10 mouse cellular contexts compared by ENCODE assay signal in genomic region chr19:24278859-24279258, GRCm38 (mm10). TPM values are rescaled to one million over a fixed set of nuclear protein-coding genes. Genes with fewer than 3 reads are reported as not detected.
DNase-seq lines count a peak whose midpoint lies in the region; ATAC-seq and TF ChIP-seq lines count a peak whose summit lies in the region.
"Had no signal": no experiment of that assay in that cellular context is flagged by ENCODE, and none has a peak within 500 bp of the region (broad histone marks: within the 10 kb centered on the region; RNA-seq: fewer than 3 reads in every experiment).

No protein-coding gene starts in this region.

- H3K4me1 ChIP-seq in erythroblast, embryonic 14.5 days (ENCODE audit: control insufficient read depth), result peaks cover 78% of the 10 kb centered on the region
- peaks cover 5% of the 10 kb centered on the region for H3K4me1 ChIP-seq in limb, embryonic 14.5 days (ENCODE audit: control insufficient read depth, insufficient read depth, low read length)
- H3K4me1 ChIP-seq in stomach, postnatal 0 days (replicated peaks; ENCODE audit: control insufficient read depth, insufficient read depth), result no peaks in the 10 kb centered on the region

- TF ChIP-seq CTCF in stomach, postnatal 0 days (IDR thresholded peaks at IDR 0.05; ENCODE audit: low read depth), result no peak

- peak overlapping the region; percentile 83 for H3K4me3 ChIP-seq in erythroblast, embryonic 14.5 days (replicated peaks)
- peak overlapping the region; percentile 71; the same call in 1 of the 2 replicates for H3K4me3 ChIP-seq in limb, embryonic 14.5 days (replicated peaks; ENCODE audit: low read length)
- H3K4me3 ChIP-seq in stomach, postnatal 0 days (ENCODE audit: low read depth, low read length), result no peak overlapping the region

- H3K27me3 ChIP-seq in erythroblast, embryonic 14.5 days (ENCODE audit: control insufficient read depth), result no peaks in the 10 kb centered on the region
- H3K27me3 ChIP-seq in limb, embryonic 14.5 days (ENCODE audit: control insufficient read depth, insufficient read depth, low read length), result no peaks in the 10 kb centered on the region
- H3K27me3 ChIP-seq in stomach, postnatal 0 days (ENCODE audit: control insufficient read depth, insufficient read depth, low read length), result no peaks in the 10 kb centered on the region

- 81% methylated on average over 15 of the region's 15 CpGs for WGBS in limb, embryonic 14.5 days
- 84% methylated on average over 15 of the region's 15 CpGs for WGBS in stomach, postnatal 0 days

- H3K4me2 ChIP-seq in limb, embryonic 14.5 days (replicated peaks; ENCODE audit: low read depth, low read length, severe bottlenecking), result peak overlapping the region; percentile 93
- H3K4me2 ChIP-seq in stomach, postnatal 0 days (replicated peaks; ENCODE audit: low read depth), result peak overlapping the region; percentile 90; the same call in 1 of the 2 replicates

- no peak for TF ChIP-seq EP300 in stomach, postnatal 0 days (optimal IDR thresholded peaks at IDR 0.05)

- peaks cover 6% of the 10 kb centered on the region for H3K9me3 ChIP-seq in erythroblast, embryonic 14.5 days (ENCODE audit: control insufficient read depth, low read length)
- H3K9me3 ChIP-seq in limb, embryonic 14.5 days (ENCODE audit: control insufficient read depth, low read length), result no peaks in the 10 kb centered on the region
- H3K9me3 ChIP-seq in stomach, postnatal 0 days (ENCODE audit: control insufficient read depth, low read length), result no peaks in the 10 kb centered on the region

- peak; percentile 53 to 59 for DNase-seq in spleen, postnatal 10 days (ENCODE audit: low spot score in 2 of 2)
- no peak for DNase-seq in spleen, adult 12 weeks (ENCODE audit: low spot score)
- DNase-seq in limb, embryonic 14.5 days (ENCODE audit: low spot score), result no peak
- DNase-seq in stomach, postnatal 0 days (ENCODE audit: low spot score), result no peak
- no peak for DNase-seq in ovary, postnatal 14 days (ENCODE audit: low spot score)
- DNase-seq in urinary bladder, postnatal 10 days (ENCODE audit: low spot score), result no peak
- DNase-seq: lung, adult 2 months; spleen, adult 18-20 months had no signal

- H3K36me3 ChIP-seq in erythroblast, embryonic 14.5 days (ENCODE audit: control insufficient read depth), result peaks cover 46% of the 10 kb centered on the region
- H3K36me3 ChIP-seq in limb, embryonic 14.5 days (ENCODE audit: control insufficient read depth, insufficient read depth, low read length), result peaks cover 9% of the 10 kb centered on the region
- H3K36me3 ChIP-seq in stomach, postnatal 0 days (ENCODE audit: control insufficient read depth, insufficient read depth, low read length), result no peaks in the 10 kb centered on the region

- ATAC-seq in erythroblast, adult 5-6 weeks (replicated peaks; ENCODE audit: low FRiP score, poor library complexity, severe bottlenecking), result no peak
- no peak for ATAC-seq in limb, embryonic 14.5 days (ENCODE audit: low FRiP score, low read depth)
- no peak for ATAC-seq in stomach, postnatal 0 days (ENCODE audit: low FRiP score, low TSS enrichment)

- TF ChIP-seq POLR2A in limb, embryonic 14.5 days (IDR thresholded peaks at IDR 0.05; ENCODE audit: borderline replicate concordance, extremely low read depth, insufficient read depth, insufficient read length), result no peak

- peak overlapping the region; percentile 83; the same call in 1 of the 2 replicates for H3K9ac ChIP-seq in limb, embryonic 14.5 days (ENCODE audit: low read depth, low read length, severe bottlenecking)
- no peak overlapping the region for H3K9ac ChIP-seq in stomach, postnatal 0 days (ENCODE audit: low read length)

- H3K27ac ChIP-seq in limb, embryonic 14.5 days (replicated peaks; ENCODE audit: low read depth, low read length), result no peak overlapping the region
- H3K27ac ChIP-seq in stomach, postnatal 0 days (replicated peaks), result no peak overlapping the region

RNA-seq across cellular contexts. Expression of gene Fxn, which starts 1.5 kb away (rescaled TPM):
- 17.1 and 17.5 TPM in 2 replicates for polyA plus RNA-seq in erythroblast, embryonic 14.5 days (2012)
- total RNA-seq in erythroblast, adult 5-6 weeks (2015; ENCODE audit: low replicate concordance), result 10.7 and 19.2 TPM in 2 replicates
- 3.0 and 5.7 TPM in 2 replicates for total RNA-seq in erythroblast, adult 5-6 weeks (2017; ENCODE audit: low replicate concordance)
- polyA plus RNA-seq in limb, embryonic 14.5 days (2012; rRNA removed), result 23.4 and 24.1 TPM in 2 replicates
- polyA plus RNA-seq in limb, embryonic 14.5 days (2014; fragmentation: Nextera tagmentation; extraction: Ambion mirVana), result 41.2 and 43.5 TPM in 2 replicates
- 26.0 and 27.8 TPM in 2 replicates for polyA plus RNA-seq in stomach, postnatal 0 days (2015; fragmentation: Nextera tagmentation; extraction: Ambion mirVana)

RNA-seq across cellular contexts. Expression of gene Tjp2, which starts 54.0 kb away (rescaled TPM):
- 0.07 and 0.12 TPM in 2 replicates for polyA plus RNA-seq in erythroblast, embryonic 14.5 days (2012)
- not detected in 2 replicates for total RNA-seq in erythroblast, adult 5-6 weeks (2015; ENCODE audit: low replicate concordance)
- 0.17 and 0.98 TPM in 2 replicates for total RNA-seq in erythroblast, adult 5-6 weeks (2017; ENCODE audit: low replicate concordance)
- polyA plus RNA-seq in limb, embryonic 14.5 days (2012; rRNA removed), result 9.9 and 12.1 TPM in 2 replicates
- 14.9 and 17.2 TPM in 2 replicates for polyA plus RNA-seq in limb, embryonic 14.5 days (2014; fragmentation: Nextera tagmentation; extraction: Ambion mirVana)
- 18.3 and 20.6 TPM in 2 replicates for polyA plus RNA-seq in stomach, postnatal 0 days (2015; fragmentation: Nextera tagmentation; extraction: Ambion mirVana)

Comparison
In these comparisons a context has a peak if more than half of its experiments do, and no peak if none do; other contexts are left out.
1. DNase-seq: peak in spleen, postnatal 10 days (2 of 2); none in spleen, adult 12 weeks (single experiment), limb, embryonic 14.5 days (single experiment), stomach, postnatal 0 days (single experiment), ovary, postnatal 14 days (single experiment) and urinary bladder, postnatal 10 days (single experiment).